Mouse (Mus musculus) hindbrain, embryonic 13.5 days (tissue): ENCODE measurements at regions not wholly inside any gene's neighbourhood (a gene's known extent, or its start where the extent isn't known, plus 50 kb on each side); places are given as distances from the start of the nearest gene placed in this dataset.

Experiments
- ATAC-seq: fragments of 200-750 bp; cut with Nextera tagmentation; 2 replicates; pipeline ENCODE4 v1.8.0; 2017; ENCODE audit warnings: moderate TSS enrichment; ENCODE audit not compliant: low FRiP score
- H3K27ac ChIP-seq: fragments of 300-500 bp; sonication (generic); 2 replicates; pipeline ENCODE4 v1.5.1; 2015; ENCODE audit warnings: inconsistent platforms, mild to moderate bottlenecking, moderate library complexity
- H3K27me3 ChIP-seq: fragments of 300-500 bp; sonication (generic); 2 replicates; pipeline ENCODE4 v1.6.1; 2015; ENCODE audit warnings: mild to moderate bottlenecking, inconsistent platforms
- H3K36me3 ChIP-seq: fragments of 300-500 bp; sonication (generic); 2 replicates; pipeline ENCODE4 v1.6.1; 2015; ENCODE audit warnings: mild to moderate bottlenecking, inconsistent platforms
- H3K4me1 ChIP-seq: fragments of 300-500 bp; sonication (generic); replicated peaks from 2 replicates; pipeline ENCODE4 v1.6.1; 2015; ENCODE audit warnings: inconsistent platforms
- H3K4me2 ChIP-seq: fragments of 300-500 bp; sonication (generic); 2 replicates; pipeline ENCODE4 v1.6.1; 2015; ENCODE audit warnings: inconsistent platforms, mild to moderate bottlenecking, moderate library complexity
- H3K4me3 ChIP-seq: fragments of 300-500 bp; sonication (generic); 2 replicates; pipeline ENCODE4 v1.5.1; 2015; ENCODE audit warnings: mild to moderate bottlenecking, inconsistent platforms
- H3K9ac ChIP-seq: fragments of 300-500 bp; sonication (generic); 2 replicates; pipeline ENCODE4 v1.6.1; 2015; ENCODE audit warnings: mild to moderate bottlenecking, inconsistent platforms
- H3K9me3 ChIP-seq: fragments of 300-500 bp; sonication (generic); 2 replicates; pipeline ENCODE4 v1.6.1; 2016; ENCODE audit warnings: inconsistent platforms
- WGBS: fragments of 180-500 bp; shearing (Covaris S2); methylation state at CpG from one replicate; pipeline ENCODE4 v1.1.7; 2015; 5-methylcytosine and 5-hydroxymethylcytosine counted together

DNA sequence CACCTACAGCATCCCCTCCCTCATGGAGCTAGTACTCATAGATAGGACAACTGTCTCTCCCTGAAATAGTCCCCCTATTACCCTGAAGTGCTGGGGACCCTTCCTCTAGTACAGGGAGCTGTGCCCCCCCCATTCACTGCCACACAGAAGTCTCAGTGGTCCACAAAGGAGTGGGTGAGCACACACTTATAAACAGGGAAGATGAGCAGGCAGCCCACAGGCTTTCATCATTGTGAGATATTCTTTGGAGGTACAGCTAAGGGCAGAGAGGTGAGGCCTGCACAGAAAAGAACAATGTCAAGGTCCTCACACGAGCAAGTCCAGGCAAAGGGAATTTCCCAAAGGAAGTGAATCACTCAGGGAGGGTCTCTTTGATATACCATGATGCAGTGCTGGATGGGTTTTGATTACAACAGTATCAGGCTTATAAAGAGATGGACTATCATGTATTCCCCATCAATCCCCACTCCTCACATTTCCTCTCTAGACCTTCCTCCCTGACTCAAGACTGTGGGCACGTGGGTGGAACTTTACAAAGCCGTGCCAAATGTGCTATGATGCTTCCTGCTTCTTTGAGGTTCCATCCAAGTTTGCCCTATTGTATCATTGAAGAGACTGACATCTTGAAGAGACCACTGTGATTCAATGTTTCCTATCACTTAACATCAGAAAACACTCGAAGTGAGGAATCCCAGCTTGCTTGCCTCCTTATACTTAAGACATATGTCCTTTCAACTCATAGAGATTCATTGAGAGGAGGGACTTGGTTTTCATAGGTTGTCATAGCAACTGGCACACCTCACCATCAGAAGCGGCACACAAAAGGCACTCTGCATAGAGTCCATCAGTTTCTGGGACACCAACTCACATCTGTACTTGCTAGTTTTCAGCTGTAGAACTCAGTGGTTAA, 104.2 kb upstream of the Bcl6 start:
- Histone ChIP-seq H3K4me2 (no peak overlapping the region), H3K4me3 (no peak overlapping the region), H3K27ac (no peak overlapping the region), H3K27me3 (no peaks in the 10 kb centered on the region), H3K9ac (no peak overlapping the region), H3K9me3 (no peaks in the 10 kb centered on the region), H3K4me1 (no peaks in the 10 kb centered on the region), H3K36me3 (no peaks in the 10 kb centered on the region)
- no peak for ATAC-seq
- 82% methylated on average over 5 of the region's 5 CpGs for WGBS

DNA sequence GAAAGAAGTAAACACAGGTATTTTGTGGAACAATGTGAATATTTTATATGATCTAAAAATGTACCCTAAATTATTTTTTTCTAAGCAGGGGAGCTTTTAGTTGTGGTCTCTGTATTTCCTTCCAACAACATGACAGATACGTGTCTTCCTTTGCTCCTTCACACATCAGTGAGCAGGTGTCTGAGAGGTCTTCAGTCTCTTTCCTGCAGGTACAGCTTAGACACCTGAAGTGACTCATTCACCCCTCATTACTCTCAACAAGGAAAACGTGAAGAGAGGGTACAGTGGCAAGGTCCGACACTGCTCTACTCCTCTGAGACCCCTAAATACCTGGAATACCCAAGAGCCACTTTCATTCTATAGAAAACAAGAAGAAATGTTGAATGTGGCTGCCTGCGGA, 103.5 kb upstream of the Bcl6 start:
- no peak overlapping the region for H3K9ac ChIP-seq
- no peak for ATAC-seq
- H3K27me3 ChIP-seq = no peaks in the 10 kb centered on the region
- no peak overlapping the region for H3K4me2 ChIP-seq
- H3K4me1 ChIP-seq = no peaks in the 10 kb centered on the region
- 87% methylated on average over 4 of the region's 4 CpGs for WGBS
- no peaks in the 10 kb centered on the region for H3K36me3 ChIP-seq
- no peak overlapping the region for H3K4me3 ChIP-seq
- H3K9me3 ChIP-seq = no peaks in the 10 kb centered on the region
- H3K27ac ChIP-seq = no peak overlapping the region

DNA sequence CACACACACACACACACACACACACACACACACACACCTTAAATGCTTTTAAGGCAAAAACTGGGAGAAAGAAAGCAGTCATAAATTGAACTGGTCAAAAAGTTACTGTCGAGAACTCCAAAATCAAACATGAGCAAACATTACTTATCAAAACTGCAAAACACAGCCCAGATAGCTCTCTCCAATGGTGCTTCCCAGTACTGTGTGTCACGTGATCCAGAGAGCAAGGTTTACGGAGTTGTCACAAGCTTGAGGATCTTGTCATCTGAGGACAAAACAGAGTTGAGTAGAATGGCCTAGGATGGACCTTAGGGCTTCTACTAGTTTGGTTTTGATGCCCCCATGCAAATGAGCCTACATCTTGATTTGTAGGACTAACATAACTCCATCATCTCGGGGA, 102.3 kb upstream of the Bcl6 start:
- ATAC-seq = no peak
- H3K9ac ChIP-seq = no peak overlapping the region
- no peaks in the 10 kb centered on the region for H3K9me3 ChIP-seq
- no peaks in the 10 kb centered on the region for H3K27me3 ChIP-seq
- H3K4me1 ChIP-seq = no peaks in the 10 kb centered on the region
- WGBS = 92% methylated on average over 4 of the region's 4 CpGs
- no peak overlapping the region for H3K27ac ChIP-seq
- no peak overlapping the region for H3K4me2 ChIP-seq
- H3K4me3 ChIP-seq = no peak overlapping the region
- H3K36me3 ChIP-seq = no peaks in the 10 kb centered on the region

DNA sequence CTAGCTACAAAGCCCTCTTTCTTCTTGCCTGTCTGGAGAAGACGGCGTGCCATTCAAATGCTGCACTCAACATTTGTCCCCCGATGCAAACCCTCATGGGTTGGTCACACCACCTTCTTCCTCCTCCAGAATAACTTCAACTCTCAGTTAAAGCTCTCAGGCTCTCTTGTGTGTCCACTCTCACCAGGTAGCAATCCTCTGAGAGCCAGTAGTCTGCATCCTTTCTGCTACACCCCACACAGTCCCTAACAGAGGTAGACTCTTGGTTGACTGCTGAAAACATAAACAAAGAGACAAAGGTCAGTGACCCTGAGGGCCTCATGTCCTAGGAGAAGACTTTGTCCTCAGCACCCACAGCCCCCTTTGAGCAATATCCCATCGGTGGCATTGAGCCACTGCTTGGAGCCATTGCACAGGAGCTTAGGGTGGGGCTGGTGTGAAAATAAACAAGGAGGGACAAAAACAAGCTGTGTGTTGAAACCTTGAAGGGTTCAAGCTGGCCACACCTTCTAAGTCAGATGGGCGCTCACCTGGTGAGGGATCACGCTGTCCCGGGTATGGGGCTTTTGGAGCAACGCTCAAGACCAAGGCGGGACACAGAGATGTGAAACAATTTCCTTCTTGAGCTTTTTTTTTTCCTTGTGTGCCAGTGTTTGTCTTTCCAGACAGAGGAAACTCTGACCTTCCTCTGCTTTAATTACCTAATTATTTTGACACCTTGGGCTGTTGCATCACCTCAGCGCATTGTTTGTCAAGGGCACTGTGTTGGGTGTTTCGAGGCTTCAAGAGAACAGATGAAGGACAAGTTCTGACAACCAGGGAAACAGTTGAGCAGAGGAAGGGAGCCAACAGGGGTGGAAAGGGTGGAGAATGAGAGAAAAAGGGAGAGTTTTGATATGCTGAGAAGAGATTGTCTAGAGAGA, 101.4 kb upstream of the Bcl6 start:
- 90% methylated on average over 11 of the region's 11 CpGs for WGBS
- H3K4me1 ChIP-seq = no peaks in the 10 kb centered on the region
- no peak overlapping the region for H3K9ac ChIP-seq
- no peak overlapping the region for H3K4me3 ChIP-seq
- no peaks in the 10 kb centered on the region for H3K9me3 ChIP-seq
- H3K4me2 ChIP-seq = no peak overlapping the region
- ATAC-seq = no peak
- H3K27ac ChIP-seq = no peak overlapping the region
- no peaks in the 10 kb centered on the region for H3K36me3 ChIP-seq
- H3K27me3 ChIP-seq = no peaks in the 10 kb centered on the region

DNA sequence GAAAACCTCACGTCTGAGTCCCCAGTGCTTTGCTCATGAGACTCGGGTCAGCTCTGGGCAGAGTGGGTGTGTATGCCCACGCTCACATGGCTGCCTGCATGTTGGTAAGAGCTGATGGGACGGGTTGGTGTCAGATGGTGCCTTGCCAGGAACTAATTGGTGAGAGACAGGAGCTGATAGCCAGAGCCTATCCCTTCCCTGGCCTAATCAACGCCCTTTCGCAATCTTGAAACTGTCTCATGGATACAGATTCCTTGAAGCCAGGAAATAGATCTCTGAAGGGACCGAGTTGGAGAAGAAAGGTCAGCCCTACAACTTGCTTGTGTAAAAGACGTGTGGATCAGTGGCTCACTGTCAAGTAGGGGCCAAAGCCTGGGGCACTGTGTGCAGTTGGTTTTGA, 95.3 kb upstream of the Bcl6 start:
- 87% methylated on average over 8 of the region's 8 CpGs for WGBS
- Histone ChIP-seq H3K4me2 (no peak overlapping the region), H3K9ac (no peak overlapping the region), H3K27ac (no peak overlapping the region), H3K4me1 (no peaks in the 10 kb centered on the region), H3K27me3 (no peaks in the 10 kb centered on the region), H3K4me3 (no peak overlapping the region), H3K9me3 (no peaks in the 10 kb centered on the region), H3K36me3 (no peaks in the 10 kb centered on the region)
- no peak for ATAC-seq

- ATAC-seq = no peak
- Histone ChIP-seq H3K9me3 (no peaks in the 10 kb centered on the region), H3K4me1 (no peaks in the 10 kb centered on the region), H3K9ac (no peak overlapping the region), H3K36me3 (no peaks in the 10 kb centered on the region), H3K27ac (no peak overlapping the region), H3K27me3 (no peaks in the 10 kb centered on the region), H3K4me2 (no peak overlapping the region), H3K4me3 (no peak overlapping the region)
- 93% methylated on average over 5 of the region's 5 CpGs for WGBS
Measured at GRCm38 (mm10) chr16:24080471-24080870, 91.8 kb upstream of the Bcl6 start.

DNA sequence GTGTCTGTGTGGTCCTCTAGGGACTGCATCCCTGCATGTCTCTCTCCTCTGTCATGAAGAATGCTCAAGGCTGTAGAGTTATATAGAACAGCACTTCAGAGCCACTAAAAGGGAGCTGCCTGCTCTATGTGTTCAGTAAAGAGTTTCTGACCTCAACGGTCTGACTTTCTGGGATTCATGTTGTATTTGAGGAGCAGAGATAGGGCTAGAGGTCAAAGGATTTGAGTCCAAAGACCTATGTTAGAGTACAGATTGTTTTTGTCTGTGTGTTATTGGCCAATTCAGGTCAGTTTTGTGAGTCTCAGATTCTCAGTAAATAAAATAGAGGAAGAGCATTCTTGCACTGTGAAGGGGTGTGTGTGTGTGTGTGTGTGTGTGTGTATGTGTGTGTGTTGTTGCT, 90.0 kb upstream of the Bcl6 start:
- no peaks in the 10 kb centered on the region for H3K36me3 ChIP-seq
- no peaks in the 10 kb centered on the region for H3K9me3 ChIP-seq
- H3K9ac ChIP-seq = no peak overlapping the region
- no peak overlapping the region for H3K27ac ChIP-seq
- H3K4me1 ChIP-seq = no peaks in the 10 kb centered on the region
- ATAC-seq = no peak
- 90% methylated on average over 1 of the region's 1 CpGs for WGBS
- H3K4me2 ChIP-seq = no peak overlapping the region
- no peaks in the 10 kb centered on the region for H3K27me3 ChIP-seq
- H3K4me3 ChIP-seq = no peak overlapping the region

- Histone ChIP-seq H3K4me3 (no peak overlapping the region), H3K27ac (no peak overlapping the region), H3K36me3 (no peaks in the 10 kb centered on the region), H3K9ac (no peak overlapping the region), H3K4me2 (no peak overlapping the region), H3K27me3 (no peaks in the 10 kb centered on the region), H3K9me3 (no peaks in the 10 kb centered on the region), H3K4me1 (no peaks in the 10 kb centered on the region)
- ATAC-seq = no peak
- 76% methylated on average over 2 of the region's 2 CpGs for WGBS
Measured at GRCm38 (mm10) chr16:24077428-24077827, 88.8 kb upstream of the Bcl6 start.

DNA sequence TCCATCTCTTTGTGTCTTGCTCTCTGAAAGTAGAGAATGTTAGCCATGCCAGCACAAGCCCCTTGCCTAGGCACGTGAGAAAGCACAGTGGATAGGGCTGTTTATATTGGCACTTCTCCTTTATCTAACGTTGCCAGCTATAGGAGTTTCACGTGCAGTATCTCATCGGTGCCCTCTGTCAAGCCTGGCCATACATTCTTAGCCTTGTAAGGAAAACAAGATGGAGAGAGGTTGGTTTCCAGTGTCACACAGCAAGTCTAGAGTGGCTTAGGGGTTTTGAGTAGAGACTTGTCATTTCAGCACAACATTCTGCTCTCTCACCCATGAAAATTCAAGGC, 88.1 kb upstream of the Bcl6 start:
- WGBS = 93% methylated on average over 4 of the region's 4 CpGs
- H3K36me3 ChIP-seq = no peaks in the 10 kb centered on the region
- no peak overlapping the region for H3K4me2 ChIP-seq
- no peak for ATAC-seq
- no peaks in the 10 kb centered on the region for H3K9me3 ChIP-seq
- H3K9ac ChIP-seq = no peak overlapping the region
- no peak overlapping the region for H3K4me3 ChIP-seq
- H3K27me3 ChIP-seq = no peaks in the 10 kb centered on the region
- H3K27ac ChIP-seq = no peak overlapping the region
- no peaks in the 10 kb centered on the region for H3K4me1 ChIP-seq

DNA sequence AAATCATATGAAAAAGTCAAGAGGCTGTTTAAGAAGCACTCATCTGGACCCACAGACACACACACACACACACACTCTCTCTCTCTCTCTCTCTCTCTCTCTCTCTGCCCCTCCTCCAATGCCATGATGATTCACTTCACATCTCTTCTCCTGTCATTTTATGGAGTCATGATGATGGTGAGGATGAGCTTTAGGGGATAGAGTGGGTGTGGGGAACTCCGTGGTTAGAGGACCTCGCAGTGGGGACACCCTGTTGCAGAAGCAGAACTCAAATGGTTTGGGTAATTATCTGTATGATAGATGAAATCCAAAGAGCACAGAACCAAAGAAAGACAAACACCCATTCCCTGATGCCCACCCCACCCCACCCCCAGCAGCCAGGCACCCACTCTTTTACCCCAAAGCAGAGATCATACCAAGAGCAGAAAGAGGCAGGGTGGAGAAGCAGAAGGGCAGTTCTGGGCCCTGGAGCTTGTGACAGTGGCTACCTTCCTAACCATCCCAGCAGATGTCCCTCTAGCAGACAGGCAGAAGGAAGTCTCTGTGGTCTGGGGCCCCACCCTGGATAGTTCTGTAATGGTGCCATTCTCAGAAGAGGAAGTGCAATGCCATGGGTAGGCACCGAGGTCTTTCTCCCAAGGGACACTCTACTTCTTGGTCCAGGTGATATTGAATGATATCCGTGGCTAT, 87.6 kb upstream of the Bcl6 start:
- H3K27me3 ChIP-seq = no peaks in the 10 kb centered on the region
- WGBS = 88% methylated on average over 4 of the region's 4 CpGs
- H3K27ac ChIP-seq = no peak overlapping the region

GRCm38 (mm10) chr16:24073613-24074244, 85.1 kb upstream of the Bcl6 start:
- WGBS = 93% methylated on average over 8 of the region's 8 CpGs
- ATAC-seq = no peak
- H3K9ac ChIP-seq = no peak overlapping the region

More for the DNA sequence above, 87.6 kb upstream of the Bcl6 start:
- H3K4me3 ChIP-seq = no peak overlapping the region
- no peaks in the 10 kb centered on the region for H3K4me1 ChIP-seq
- H3K36me3 ChIP-seq = no peaks in the 10 kb centered on the region
- no peak overlapping the region for H3K9ac ChIP-seq
- no peaks in the 10 kb centered on the region for H3K9me3 ChIP-seq
- H3K4me2 ChIP-seq = no peak overlapping the region
- no peak for ATAC-seq

DNA sequence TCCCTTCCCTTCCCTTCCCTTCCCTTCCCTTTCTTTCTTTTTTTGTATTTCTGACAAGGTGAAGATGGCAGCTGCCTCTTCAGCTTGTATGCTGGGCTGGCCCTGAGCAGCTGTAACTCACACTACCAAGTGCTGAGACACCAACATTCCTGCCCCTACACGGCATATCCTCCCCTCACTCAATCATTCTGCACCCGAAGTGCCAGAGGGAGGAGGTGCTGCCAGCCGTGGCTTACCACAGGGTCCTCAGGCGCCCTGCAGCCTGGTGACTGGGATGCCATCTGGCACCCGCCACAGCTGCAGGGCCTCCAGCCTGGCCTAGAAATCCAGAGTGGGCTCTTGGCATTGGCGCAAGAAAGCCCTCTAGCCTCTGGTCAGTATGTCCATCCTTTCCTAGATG, 84.4 kb upstream of the Bcl6 start:
- Histone ChIP-seq H3K4me2 (no peak overlapping the region), H3K9ac (no peak overlapping the region), H3K4me3 (no peak overlapping the region), H3K27ac (no peak overlapping the region), H3K27me3 (no peaks in the 10 kb centered on the region), H3K9me3 (no peaks in the 10 kb centered on the region), H3K4me1 (no peaks in the 10 kb centered on the region), H3K36me3 (no peaks in the 10 kb centered on the region)
- no peak for ATAC-seq
- WGBS = 80% methylated on average over 6 of the region's 6 CpGs

More at GRCm38 (mm10) chr16:24073613-24074244, 85.1 kb upstream of the Bcl6 start:
- Histone ChIP-seq H3K4me2 (no peak overlapping the region), H3K27ac (no peak overlapping the region), H3K9me3 (no peaks in the 10 kb centered on the region), H3K4me3 (no peak overlapping the region), H3K36me3 (no peaks in the 10 kb centered on the region), H3K4me1 (no peaks in the 10 kb centered on the region), H3K27me3 (no peaks in the 10 kb centered on the region)
